Mouse (Mus musculus) C2C12 (cell line): ENCODE data around the gene Mical2. TPM values are rescaled to one million over a fixed set of nuclear protein-coding genes. Genes with fewer than 3 reads are reported as not detected.

ENCODE experiments used
- H3K27me3 ChIP-seq: one replicate; pipeline ENCODE4 v1.6.1; 2011; ENCODE audit not compliant: control insufficient read depth, insufficient read depth, insufficient read length
- H3K36me3 ChIP-seq: one replicate; pipeline ENCODE4 v1.6.1; 2011; ENCODE audit not compliant: control insufficient read depth, insufficient read depth
- H3K4me3 ChIP-seq: one replicate; pipeline ENCODE4 v1.5.1; 2011; ENCODE audit warnings: mild to moderate bottlenecking, control low read depth; ENCODE audit not compliant: poor library complexity, insufficient read depth, severe bottlenecking
- H3K79me2 ChIP-seq: one replicate; pipeline ENCODE4 v1.6.1; 2011; ENCODE audit not compliant: control insufficient read depth, insufficient read depth
- H3K79me3 ChIP-seq: one replicate; pipeline ENCODE4 v1.6.1; 2011; ENCODE audit warnings: low read depth, control low read depth
- H3ac ChIP-seq: one replicate; pipeline ENCODE3; 2011; ENCODE audit warnings: low read depth; ENCODE audit not compliant: control insufficient read depth, insufficient read length
- CEBPB ChIP-seq: IDR thresholded peaks from one replicate; pipeline ENCODE4 v1.6.1; 2011; ENCODE audit warnings: low read depth, mild to moderate bottlenecking, control low read depth, moderate library complexity
- CTCF ChIP-seq: IDR thresholded peaks from one replicate; pipeline ENCODE4 v1.5.1; 2011; ENCODE audit not compliant: control insufficient read depth, insufficient read depth, insufficient read length
- FOSL1 ChIP-seq: IDR thresholded peaks from one replicate; pipeline ENCODE4 v1.8.0; 2011; ENCODE audit warnings: mild to moderate bottlenecking, low read length; ENCODE audit not compliant: poor library complexity, insufficient read depth, severe bottlenecking
- MAX ChIP-seq: IDR thresholded peaks from one replicate; pipeline ENCODE4 v1.6.1; 2011; ENCODE audit warnings: mild to moderate bottlenecking, control low read depth
- MYOD1 ChIP-seq: IDR thresholded peaks from one replicate; pipeline ENCODE4 v1.6.1; 2011; ENCODE audit warnings: low read depth; ENCODE audit not compliant: control insufficient read depth, insufficient read length
- MYOG ChIP-seq: IDR thresholded peaks from one replicate; pipeline ENCODE4 v1.6.1; 2011; ENCODE audit not compliant: control insufficient read depth, insufficient read length; ENCODE audit errors: extremely low read depth
- USF1 ChIP-seq: IDR thresholded peaks from one replicate; pipeline ENCODE4 v1.6.1; 2011; ENCODE audit warnings: low read depth, mild to moderate bottlenecking, control low read depth, moderate library complexity
- polyA plus RNA-seq: library from polyadenylated mRNA; unstranded; fragments of >200 nt; fragmentation: generic; extraction: Trizol; gene quantifications from one replicate; pipeline ENCODE4 v1.2.1, GENCODE M21; 2012; ENCODE audit warnings: missing spikeins

Mical2 gene
- polyA plus RNA-seq, 1 experiment: 76.9 TPM

DNA sequence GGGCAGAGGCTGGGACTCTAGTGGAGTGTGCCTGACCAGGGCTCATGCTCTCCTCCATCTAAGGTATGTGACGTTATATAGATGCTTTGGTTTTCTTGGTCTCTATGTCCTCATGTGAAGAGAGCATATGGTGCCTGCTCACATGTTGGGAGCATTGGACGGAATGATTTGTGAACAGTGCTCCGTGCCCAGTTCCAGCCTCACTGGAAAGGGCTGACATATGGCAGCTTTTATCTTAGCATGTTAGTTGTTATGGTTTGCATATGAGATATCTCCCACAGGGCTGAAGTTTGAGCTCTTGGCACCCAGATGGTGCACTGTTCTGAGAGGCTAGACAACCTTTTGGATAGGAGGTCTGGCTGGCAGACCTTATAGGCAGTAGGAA, 16.3 kb downstream of the Mical2 start:
- peaks cover 47% of the 10 kb centered on the region for H3K36me3 ChIP-seq
- TF ChIP-seq CEBPB: no peak
- TF ChIP-seq CTCF: no peak
- TF ChIP-seq MYOD1: no peak
- no peak for TF ChIP-seq MYOG
- TF ChIP-seq USF1: no peak
- TF ChIP-seq MAX: no peak
- TF ChIP-seq FOSL1: no peak
- no peak overlapping the region for H3ac ChIP-seq
- H3K4me3 ChIP-seq: no peak overlapping the region
- H3K79me3 ChIP-seq: peaks cover 27% of the 10 kb centered on the region
- peaks cover 94% of the 10 kb centered on the region for H3K79me2 ChIP-seq
- no peaks in the 10 kb centered on the region for H3K27me3 ChIP-seq

DNA sequence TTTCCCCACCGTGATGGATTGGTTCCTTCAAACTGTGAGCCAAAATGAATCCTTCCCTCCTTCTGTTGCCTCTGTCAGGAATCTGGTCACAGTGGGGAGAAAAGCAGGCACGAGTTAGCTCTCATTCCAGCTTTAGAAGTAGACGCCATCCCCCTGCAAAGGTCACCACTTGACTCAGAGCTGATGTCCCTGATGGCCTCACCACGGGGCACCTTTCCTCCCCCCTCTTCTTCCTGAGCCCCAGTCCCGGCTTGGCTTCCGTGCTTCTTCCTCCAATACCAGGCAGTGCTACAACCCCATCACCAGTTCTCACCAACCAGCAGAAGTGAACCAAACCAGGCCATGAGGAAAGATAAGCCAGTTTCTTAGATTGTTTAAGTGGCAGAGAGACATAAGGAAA, 16.9 kb downstream of the Mical2 start:
- Histone ChIP-seq H3K27me3 (no peaks in the 10 kb centered on the region), H3K4me3 (no peak overlapping the region), H3K36me3 (peaks cover 41% of the 10 kb centered on the region), H3ac (no peak overlapping the region), H3K79me2 (peaks cover 94% of the 10 kb centered on the region), H3K79me3 (peaks cover 23% of the 10 kb centered on the region)
- no peak for TF ChIP-seq CEBPB
- no peak for TF ChIP-seq MYOG
- no peak for TF ChIP-seq CTCF
- TF ChIP-seq USF1: no peak
- TF ChIP-seq MAX: no peak
- no peak for TF ChIP-seq FOSL1
- no peak for TF ChIP-seq MYOD1

DNA sequence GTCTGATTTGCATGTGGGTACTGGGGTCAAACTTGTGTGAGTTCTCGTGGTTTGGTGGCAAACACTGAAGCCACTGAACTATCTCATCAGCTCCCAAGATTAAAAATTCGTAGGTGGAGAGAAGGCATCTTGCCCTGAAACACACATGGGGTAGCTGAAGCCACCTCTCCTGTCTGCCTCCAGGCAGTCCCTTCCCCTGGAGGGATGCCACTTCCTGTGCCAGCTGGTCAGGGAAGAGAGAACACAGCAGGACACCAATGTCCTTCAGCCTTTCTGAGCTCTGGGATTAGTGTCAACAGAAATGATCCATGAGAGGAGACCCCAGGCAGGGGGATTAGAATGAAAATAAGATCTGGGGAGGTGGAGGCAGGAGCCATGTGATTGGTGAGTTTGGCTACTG, 18.4 kb downstream of the Mical2 start:
- no peak overlapping the region for H3K4me3 ChIP-seq
- peaks cover 95% of the 10 kb centered on the region for H3K79me2 ChIP-seq
- no peak overlapping the region for H3ac ChIP-seq
- H3K36me3 ChIP-seq: peaks cover 28% of the 10 kb centered on the region
- no peak for TF ChIP-seq USF1
- no peak for TF ChIP-seq MYOG
- no peak for TF ChIP-seq CTCF
- TF ChIP-seq CEBPB: no peak
- TF ChIP-seq FOSL1: no peak
- TF ChIP-seq MAX: no peak
- TF ChIP-seq MYOD1: no peak
- no peaks in the 10 kb centered on the region for H3K27me3 ChIP-seq
- peaks cover 24% of the 10 kb centered on the region for H3K79me3 ChIP-seq

DNA sequence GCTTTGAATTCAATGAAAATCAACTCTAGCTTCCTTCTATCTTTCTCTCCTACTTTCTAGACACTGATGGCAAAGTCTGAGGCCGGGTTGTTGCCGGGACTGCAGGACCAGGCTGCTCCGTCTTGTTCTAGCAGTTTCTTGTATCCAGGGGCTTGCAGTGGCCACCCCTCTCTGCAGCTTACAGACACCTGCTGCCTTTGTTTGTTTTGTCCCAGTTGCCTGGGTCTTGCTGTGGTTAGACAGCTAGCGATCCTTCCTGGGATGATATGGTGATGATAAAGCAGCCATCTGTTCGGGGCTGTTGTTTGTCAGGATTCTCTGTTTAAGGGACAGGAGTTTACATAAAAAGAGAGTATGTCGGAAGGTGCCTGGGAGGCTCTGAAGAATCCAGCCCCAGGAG, 19.0 kb downstream of the Mical2 start:
- Histone ChIP-seq H3K27me3 (no peaks in the 10 kb centered on the region), H3ac (no peak overlapping the region), H3K4me3 (no peak overlapping the region), H3K79me2 (peaks cover 95% of the 10 kb centered on the region), H3K79me3 (peaks cover 25% of the 10 kb centered on the region), H3K36me3 (peaks cover 25% of the 10 kb centered on the region)
- no peak for TF ChIP-seq CEBPB
- no peak for TF ChIP-seq CTCF
- no peak for TF ChIP-seq MAX
- TF ChIP-seq FOSL1: no peak
- TF ChIP-seq MYOG: no peak
- TF ChIP-seq USF1: no peak
- TF ChIP-seq MYOD1: no peak

DNA sequence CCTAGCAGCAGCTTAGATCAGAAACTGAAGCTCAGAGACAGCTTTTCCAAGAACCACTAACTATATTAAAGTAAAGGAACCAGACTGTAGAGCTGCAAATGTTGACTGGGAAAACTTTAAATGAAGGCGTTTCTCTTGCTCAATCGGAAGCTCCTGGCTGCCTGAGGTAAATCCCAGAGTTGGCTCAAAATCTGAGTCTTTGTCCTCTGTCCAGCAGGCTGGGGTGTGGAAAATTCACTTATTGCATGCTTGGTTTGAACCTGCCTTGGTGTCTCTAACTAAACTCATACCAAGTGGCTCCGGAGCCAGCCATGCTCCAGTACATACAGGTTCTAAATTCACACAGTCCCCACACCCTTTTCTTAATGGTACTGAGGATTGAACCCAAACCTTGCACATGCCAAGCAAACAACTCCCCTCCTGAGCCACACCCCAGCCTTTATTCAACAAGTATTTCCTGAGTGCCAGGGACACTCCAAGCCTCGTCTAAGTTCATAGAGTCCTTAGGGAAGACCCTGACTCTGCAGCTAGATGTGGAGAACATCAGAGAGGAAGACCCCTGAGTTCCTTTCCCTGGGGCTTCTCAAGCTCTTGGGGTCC, 20.3 kb downstream of the Mical2 start:
- Histone ChIP-seq H3K79me3 (peaks cover 36% of the 10 kb centered on the region), H3K4me3 (no peak overlapping the region), H3K36me3 (peaks cover 23% of the 10 kb centered on the region), H3ac (no peak overlapping the region), H3K79me2 (peaks cover 100% of the 10 kb centered on the region), H3K27me3 (no peaks in the 10 kb centered on the region)
- TF ChIP-seq CTCF (no peak), CEBPB (no peak), MYOD1 (no peak), FOSL1 (no peak), USF1 (no peak), MAX (no peak), MYOG (no peak)
